Comparison of ENCODE assay signal across 9 mouse cellular contexts in genomic region chr9:56894006-56894405, GRCm38 (mm10). TPM values are rescaled to one million over a fixed set of nuclear protein-coding genes. Genes with fewer than 3 reads are reported as not detected.
A peak's percentile ranks its signal among the peaks of the same experiment; 100 is the strongest.
DNase-seq lines count a peak whose midpoint lies in the region; ATAC-seq and TF ChIP-seq lines count a peak whose summit lies in the region.
"Had no signal": no experiment of that assay in that cellular context is flagged by ENCODE, and none has a peak within 500 bp of the region (broad histone marks: within the 10 kb centered on the region; RNA-seq: fewer than 3 reads in every experiment).

No protein-coding gene starts in this region.

- no peak overlapping the region for H3K4me2 ChIP-seq in midbrain, postnatal 0 days (ENCODE audit: low read depth, low read length, poor library complexity, severe bottlenecking)
- H3K4me2 ChIP-seq in midbrain, embryonic 13.5 days (replicated peaks) = no peak overlapping the region

- H3K27ac ChIP-seq in gastrocnemius, adult 2 months = no peak overlapping the region
- no peak overlapping the region for H3K27ac ChIP-seq in midbrain, postnatal 0 days (ENCODE audit: low read depth, low read length)
- H3K27ac ChIP-seq in midbrain, embryonic 13.5 days = no peak overlapping the region

- intact Hi-C loops in gastrocnemius, adult 2 months (cut with DNase I) = loop anchor here (5.0 kb wide), 2 partner anchors 33 to 328 kb away; partner anchors contain the start of gene Snx33
- intact Hi-C loops in gastrocnemius, postnatal 36 days (cut with DNase I) = loop anchor here (5.0 to 10.0 kb wide), 2 partner anchors 33 to 331 kb away; partner anchors contain the start of gene Snx33

- H3K4me1 ChIP-seq in midbrain, postnatal 0 days (ENCODE audit: insufficient read depth, low read length) = no peaks in the 10 kb centered on the region
- H3K4me1 ChIP-seq in midbrain, embryonic 13.5 days (replicated peaks) = peaks cover 14% of the 10 kb centered on the region

- H3K9me3 ChIP-seq in midbrain, postnatal 0 days (ENCODE audit: low read length) = no peaks in the 10 kb centered on the region
- no peaks in the 10 kb centered on the region for H3K9me3 ChIP-seq in midbrain, embryonic 13.5 days

- no peak for ATAC-seq in midbrain, postnatal 0 days (ENCODE audit: low FRiP score)
- no peak for ATAC-seq in midbrain, embryonic 13.5 days
- no peak for ATAC-seq in activated CD4-positive, CD25-positive, alpha-beta regulatory T cell, adult 4 months

- DNase-seq in gastrocnemius, adult 2 months = peak; percentile 61
- no peak for DNase-seq in gastrocnemius, postnatal 36 days
- DNase-seq in midbrain, postnatal 0 days (ENCODE audit: low spot score) = peak; percentile 58
- DNase-seq in adrenal gland, postnatal 36 days = peak; percentile 54 to 71
- DNase-seq in kidney, postnatal 4 days = peak; percentile 76 to 85
- DNase-seq in c-Kit-positive CD71-positive TER-119-positive erythroid progenitor cells, embryonic 14.5 days (ENCODE audit: low spot score) = no peak

- H3K36me3 ChIP-seq in midbrain, postnatal 0 days (ENCODE audit: insufficient read depth, low read length) = no peaks in the 10 kb centered on the region
- no peaks in the 10 kb centered on the region for H3K36me3 ChIP-seq in midbrain, embryonic 13.5 days

- no peak overlapping the region for H3K9ac ChIP-seq in midbrain, postnatal 0 days (replicated peaks; ENCODE audit: low read length, poor library complexity, severe bottlenecking)
- H3K9ac ChIP-seq in midbrain, embryonic 13.5 days (replicated peaks) = no peak overlapping the region; the same call in 1 of the 2 replicates

- H3K4me3 ChIP-seq in gastrocnemius, adult 2 months = no peak overlapping the region
- H3K4me3 ChIP-seq in midbrain, postnatal 0 days (ENCODE audit: low read depth, low read length) = no peak overlapping the region
- no peak overlapping the region for H3K4me3 ChIP-seq in midbrain, embryonic 13.5 days (replicated peaks)

- peak; percentile 34 for TF ChIP-seq CTCF in gastrocnemius, adult 2 months (IDR thresholded peaks at IDR 0.05)
- TF ChIP-seq CTCF in midbrain, postnatal 0 days (IDR thresholded peaks at IDR 0.05) = peak; percentile 57

- 4% methylated on average over 3 of the region's 3 CpGs for WGBS in midbrain, postnatal 0 days
- 12% methylated on average over 3 of the region's 3 CpGs for WGBS in midbrain, embryonic 13.5 days

- H3K27me3 ChIP-seq in midbrain, postnatal 0 days (ENCODE audit: insufficient read depth, low read length) = 0 out of 2 replicates have a peak, but pooled peaks cover 2% of the 10 kb centered on the region
- peaks cover 19% of the 10 kb centered on the region for H3K27me3 ChIP-seq in midbrain, embryonic 13.5 days

RNA-seq across cellular contexts. Expression of gene Cspg4, which starts 29.2 kb away (rescaled TPM):
- 1 to 10 TPM; 5.7 to 6.0 TPM for total RNA-seq in gastrocnemius, adult 2 months (2021)
- total RNA-seq in gastrocnemius, postnatal 36 days (2021) = 1 to 10 TPM; 5.7 to 8.2 TPM
- total RNA-seq in midbrain, postnatal 0 days (2014; rRNA removed) = 31.6 and 37.3 TPM in 2 replicates
- polyA plus RNA-seq in midbrain, postnatal 0 days (2015; fragmentation: Nextera tagmentation; extraction: Ambion mirVana) = 7.5 and 8.7 TPM in 2 replicates
- 3.2 and 3.5 TPM in 2 replicates for polyA plus RNA-seq in midbrain, embryonic 13.5 days (2015; fragmentation: Nextera tagmentation; extraction: Ambion mirVana)
- 10 to 100 TPM in 1 of 2 experiments, 1 to 10 TPM in 1; 9.7 to 12.0 TPM for total RNA-seq in adrenal gland, postnatal 36 days (2021)
- under 1 TPM in 1 of 2 experiments, not detected in 1; 0.33 TPM for polyA plus RNA-seq in activated CD4-positive, CD25-positive, alpha-beta regulatory T cell, adult 4 months (2017; shearing (Covaris generic))
- total RNA-seq: hematopoietic stem cell, adult 5-6 weeks had no signal

RNA-seq across cellular contexts. Expression of gene Odf3l1, which starts 29.5 kb away (rescaled TPM):
- total RNA-seq in gastrocnemius, adult 2 months (2021) = under 1 TPM in 1 of 2 experiments, not detected in 1; 0.22 TPM
- not detected for total RNA-seq in gastrocnemius, postnatal 36 days (2021)
- 0.28 TPM in 1 of 2 replicates, not detected in the other for total RNA-seq in midbrain, postnatal 0 days (2014; rRNA removed)
- 0.25 TPM in 1 of 2 replicates, not detected in the other for polyA plus RNA-seq in midbrain, postnatal 0 days (2015; fragmentation: Nextera tagmentation; extraction: Ambion mirVana)
- not detected in 2 replicates for polyA plus RNA-seq in midbrain, embryonic 13.5 days (2015; fragmentation: Nextera tagmentation; extraction: Ambion mirVana)
- total RNA-seq in adrenal gland, postnatal 36 days (2021) = 1 to 10 TPM in 1 of 2 experiments, under 1 TPM in 1; 0.63 to 1.7 TPM
- not detected for polyA plus RNA-seq in activated CD4-positive, CD25-positive, alpha-beta regulatory T cell, adult 4 months (2017; shearing (Covaris generic))
- total RNA-seq: hematopoietic stem cell, adult 5-6 weeks had no signal

RNA-seq across cellular contexts. Expression of gene Snx33, which starts 34.2 kb away (rescaled TPM):
- total RNA-seq in gastrocnemius, adult 2 months (2021) = 1 to 10 TPM; 4.3 to 4.7 TPM
- total RNA-seq in gastrocnemius, postnatal 36 days (2021) = 1 to 10 TPM; 3.9 to 4.0 TPM
- 5.7 and 7.3 TPM in 2 replicates for total RNA-seq in midbrain, postnatal 0 days (2014; rRNA removed)
- polyA plus RNA-seq in midbrain, postnatal 0 days (2015; fragmentation: Nextera tagmentation; extraction: Ambion mirVana) = 1.6 and 1.7 TPM in 2 replicates
- polyA plus RNA-seq in midbrain, embryonic 13.5 days (2015; fragmentation: Nextera tagmentation; extraction: Ambion mirVana) = 2.8 and 3.1 TPM in 2 replicates
- 10 to 100 TPM; 24.2 to 27.9 TPM for total RNA-seq in adrenal gland, postnatal 36 days (2021)
- polyA plus RNA-seq in activated CD4-positive, CD25-positive, alpha-beta regulatory T cell, adult 4 months (2017; shearing (Covaris generic)) = 1 to 10 TPM; 3.1 to 5.2 TPM

RNA-seq across cellular contexts. Expression of gene Imp3, which starts 43.3 kb away (rescaled TPM):
- total RNA-seq in gastrocnemius, adult 2 months (2021) = 10 to 100 TPM; 49.1 to 51.4 TPM
- total RNA-seq in gastrocnemius, postnatal 36 days (2021) = 10 to 100 TPM; 40.0 to 46.9 TPM
- 131 and 133 TPM in 2 replicates for total RNA-seq in midbrain, postnatal 0 days (2014; rRNA removed)
- 77.2 and 80.3 TPM in 2 replicates for polyA plus RNA-seq in midbrain, postnatal 0 days (2015; fragmentation: Nextera tagmentation; extraction: Ambion mirVana)
- 69.4 and 73.3 TPM in 2 replicates for polyA plus RNA-seq in midbrain, embryonic 13.5 days (2015; fragmentation: Nextera tagmentation; extraction: Ambion mirVana)
- total RNA-seq in adrenal gland, postnatal 36 days (2021) = 100 to 1,000 TPM in 1 of 2 experiments, 10 to 100 TPM in 1; 89.4 to 106 TPM
- 10 to 100 TPM; 54.8 to 68.4 TPM for polyA plus RNA-seq in activated CD4-positive, CD25-positive, alpha-beta regulatory T cell, adult 4 months (2017; shearing (Covaris generic))

RNA-seq across cellular contexts. Expression of gene Snupn, which starts 56.7 kb away (rescaled TPM):
- total RNA-seq in gastrocnemius, adult 2 months (2021) = 10 to 100 TPM in 1 of 2 experiments, 1 to 10 TPM in 1; 8.4 to 11.3 TPM
- 1 to 10 TPM; 7.2 to 8.8 TPM for total RNA-seq in gastrocnemius, postnatal 36 days (2021)
- total RNA-seq in midbrain, postnatal 0 days (2014; rRNA removed) = 12.7 and 16.9 TPM in 2 replicates
- polyA plus RNA-seq in midbrain, postnatal 0 days (2015; fragmentation: Nextera tagmentation; extraction: Ambion mirVana) = 20.5 and 21.6 TPM in 2 replicates
- 27.8 and 30.5 TPM in 2 replicates for polyA plus RNA-seq in midbrain, embryonic 13.5 days (2015; fragmentation: Nextera tagmentation; extraction: Ambion mirVana)
- 10 to 100 TPM; 11.7 to 12.4 TPM for total RNA-seq in adrenal gland, postnatal 36 days (2021)
- 10 to 100 TPM; 16.2 to 21.2 TPM for polyA plus RNA-seq in activated CD4-positive, CD25-positive, alpha-beta regulatory T cell, adult 4 months (2017; shearing (Covaris generic))

Comparison
In these comparisons a context has a peak if more than half of its experiments do, and no peak if none do; other contexts are left out.
1. DNase-seq: peak in gastrocnemius, adult 2 months (single experiment), midbrain, postnatal 0 days (single experiment), adrenal gland, postnatal 36 days (2 of 2) and kidney, postnatal 4 days (2 of 2); none in gastrocnemius, postnatal 36 days (0 of 2) and c-Kit-positive CD71-positive TER-119-positive erythroid progenitor cells, embryonic 14.5 days (single experiment).